Mouse (Mus musculus) thymus, adult 2 months (tissue): Measurements from ENCODE around the gene Tmem221. TPM values are rescaled to one million over a fixed set of nuclear protein-coding genes. Genes with fewer than 3 reads are reported as not detected.

Experiments used
- DNase-seq: peaks from one replicate; pipeline ENCODE4 v3.0.0; 2021
- H3K27ac ChIP-seq: fragments of 200-500 bp; 2 replicates; pipeline ENCODE4 v1.5.1; 2012; ENCODE audit warnings: low read length, control low read depth; ENCODE audit not compliant: control insufficient read depth, insufficient read depth
- H3K27me3 ChIP-seq: fragments of 200-500 bp; 2 replicates; pipeline ENCODE4 v1.6.1; 2012; ENCODE audit warnings: mild to moderate bottlenecking, low read length, moderate library complexity, mixed read lengths; ENCODE audit not compliant: control insufficient read depth, insufficient read depth
- H3K36me3 ChIP-seq: fragments of 200-500 bp; 2 replicates; pipeline ENCODE4 v1.6.1; 2012; ENCODE audit warnings: mild to moderate bottlenecking, low read length, moderate library complexity; ENCODE audit not compliant: control insufficient read depth, insufficient read depth
- H3K4me1 ChIP-seq: fragments of 200-500 bp; replicated peaks from 2 replicates; pipeline ENCODE4 v1.6.1; 2012; ENCODE audit warnings: low read length; ENCODE audit not compliant: control insufficient read depth, insufficient read depth
- H3K4me3 ChIP-seq: fragments of 200-500 bp; 2 replicates; pipeline ENCODE4 v1.5.1; 2012; ENCODE audit warnings: mild to moderate bottlenecking, low read length, control low read depth, moderate library complexity; ENCODE audit not compliant: control insufficient read depth, insufficient read depth
- CTCF ChIP-seq: fragments of 200-500 bp; IDR thresholded peaks from 2 replicates; pipeline ENCODE4 v1.5.1; 2012; ENCODE audit warnings: mild to moderate bottlenecking, control low read depth, low read length, moderate library complexity, borderline replicate concordance; ENCODE audit not compliant: control insufficient read depth, poor library complexity, insufficient read depth; ENCODE audit errors: extremely low read depth
- POLR2A ChIP-seq: fragments of 200-500 bp; IDR thresholded peaks from 2 replicates; pipeline ENCODE4 v1.6.1; 2012; ENCODE audit warnings: mild to moderate bottlenecking, low read length, control low read depth, moderate library complexity; ENCODE audit not compliant: control insufficient read depth, poor library complexity, insufficient read depth; ENCODE audit errors: extremely low read depth
- WGBS: fragments of 180-500 bp; shearing (Covaris S2); methylation state at CpG from one replicate; pipeline ENCODE4 v1.1.7; 2018; 5-methylcytosine and 5-hydroxymethylcytosine counted together
- polyA plus RNA-seq: library from polyadenylated mRNA; depleted of rRNA; stranded (reverse); fragments of >200 nt; gene quantifications from 2 replicates; pipeline ENCODE4 v1.2.3, GENCODE M21; 2012

Tmem221 gene
- polyA plus RNA-seq, 1 experiment: 15.5 TPM

DNA sequence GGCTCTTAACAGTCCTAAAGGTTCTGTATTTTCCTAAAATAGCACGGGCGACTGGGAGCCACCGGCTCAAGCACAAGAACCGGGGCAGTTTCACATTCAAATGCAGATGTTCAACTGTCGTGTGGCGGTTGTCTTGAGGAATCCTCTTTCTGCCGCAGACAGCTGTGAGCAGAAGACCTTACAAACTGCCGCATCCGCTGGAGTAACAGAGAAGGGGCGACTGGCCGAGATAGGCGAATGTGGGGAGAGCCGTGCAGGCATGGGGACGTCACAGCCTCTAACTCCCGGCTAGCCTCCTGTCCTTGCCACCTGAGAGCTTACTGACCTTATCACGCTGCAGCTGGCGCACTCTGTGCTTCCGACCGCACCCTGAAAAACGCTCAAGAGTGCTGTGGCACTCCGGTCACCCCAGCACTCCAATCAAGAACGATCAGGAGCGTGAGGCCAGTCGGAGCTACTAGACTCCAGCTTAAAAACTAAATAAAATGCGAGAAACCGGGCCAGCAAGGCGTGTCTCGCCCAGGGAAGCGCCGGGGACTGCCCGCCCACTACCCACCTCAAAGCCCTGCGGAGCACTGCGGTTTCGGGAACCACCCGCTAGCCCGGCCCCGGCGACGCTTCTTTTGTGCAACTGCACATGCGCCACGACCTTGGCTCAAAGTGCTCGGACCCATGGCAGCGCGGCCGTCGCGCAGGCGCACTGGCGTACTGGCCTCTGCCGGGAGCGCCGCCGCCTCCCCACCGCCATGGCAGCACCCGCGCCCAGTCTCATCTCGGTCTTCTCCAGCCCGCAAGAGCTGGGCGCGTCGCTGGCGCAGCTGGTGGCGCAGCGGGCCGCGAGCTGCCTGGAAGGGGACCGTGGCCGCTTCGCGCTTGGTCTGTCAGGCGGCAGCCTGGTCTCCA lies 33.1 kb upstream of the Tmem221 start, which contains the start of gene Pgls:
Gene Pgls, plus strand, starts transcription at position 706 of the 903 bp plus-strand sequence.
- H3K4me1 ChIP-seq: peaks cover 59% of the 10 kb centered on the region
- H3K4me3 ChIP-seq: peak within 1 kb of the TSS; percentile 76
- peak; percentile 92 for TF ChIP-seq POLR2A
- TF ChIP-seq CTCF: no peak
- under 1% methylated on average over 71 of the region's 71 CpGs for WGBS
- no peaks in the 10 kb centered on the region for H3K36me3 ChIP-seq
- DNase-seq: peak; percentile 94
- peak within 1 kb of the TSS; percentile 94 for H3K27ac ChIP-seq
- H3K27me3 ChIP-seq: no peaks in the 10 kb centered on the region

DNA sequence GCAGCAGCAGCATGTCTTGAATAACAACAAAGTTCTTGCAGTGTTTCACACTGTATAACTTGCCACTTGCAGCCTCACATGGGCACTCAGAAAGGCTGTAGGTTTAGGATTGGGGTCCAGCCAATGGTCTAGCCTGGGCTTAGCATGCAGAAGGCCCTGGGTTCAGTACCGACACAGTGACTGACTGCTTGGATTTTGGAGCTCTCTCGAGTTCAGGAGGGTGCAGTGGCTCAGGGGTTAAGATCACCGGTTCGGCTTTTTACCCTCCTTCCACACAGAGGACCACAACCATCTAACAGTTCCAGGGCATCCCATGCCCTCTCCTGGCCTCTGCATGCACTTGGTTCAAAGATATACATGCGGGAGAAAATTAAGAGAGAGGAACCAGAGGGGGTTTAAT lies 32.3 kb upstream of the Tmem221 start:
- Histone ChIP-seq H3K4me3 (peak overlapping the region; percentile 76), H3K36me3 (no peaks in the 10 kb centered on the region), H3K27me3 (no peaks in the 10 kb centered on the region), H3K4me1 (peaks cover 52% of the 10 kb centered on the region), H3K27ac (peak overlapping the region; percentile 94)
- TF ChIP-seq CTCF: no peak
- TF ChIP-seq POLR2A: no peak
- DNase-seq: no peak
- 3% methylated on average over 5 of the region's 5 CpGs for WGBS

- Histone ChIP-seq H3K27me3 (no peaks in the 10 kb centered on the region), H3K36me3 (no peaks in the 10 kb centered on the region; the same call in 1 of the 2 replicates), H3K4me1 (peaks cover 40% of the 10 kb centered on the region), H3K27ac (peak overlapping the region; percentile 12; the same call in 1 of the 2 replicates), H3K4me3 (no peak overlapping the region)
- TF ChIP-seq CTCF: no peak
- no peak for TF ChIP-seq POLR2A
- no peak for DNase-seq
- WGBS: 84% methylated on average over 3 of the region's 3 CpGs
These were observed 30.1 kb upstream of the Tmem221 start for GRCm38 (mm10) chr8:71588762-71589161.

- WGBS: 48% methylated on average over 2 of the region's 2 CpGs
- TF ChIP-seq POLR2A (no peak), CTCF (no peak)
- Histone ChIP-seq H3K4me3 (no peak overlapping the region), H3K36me3 (no peaks in the 10 kb centered on the region; the same call in 1 of the 2 replicates), H3K4me1 (peaks cover 28% of the 10 kb centered on the region), H3K27me3 (no peaks in the 10 kb centered on the region), H3K27ac (no peak overlapping the region)
- peak; percentile 52 for DNase-seq
These were observed 28.2 kb upstream of the Tmem221 start for GRCm38 (mm10) chr8:71586891-71587290.

DNA sequence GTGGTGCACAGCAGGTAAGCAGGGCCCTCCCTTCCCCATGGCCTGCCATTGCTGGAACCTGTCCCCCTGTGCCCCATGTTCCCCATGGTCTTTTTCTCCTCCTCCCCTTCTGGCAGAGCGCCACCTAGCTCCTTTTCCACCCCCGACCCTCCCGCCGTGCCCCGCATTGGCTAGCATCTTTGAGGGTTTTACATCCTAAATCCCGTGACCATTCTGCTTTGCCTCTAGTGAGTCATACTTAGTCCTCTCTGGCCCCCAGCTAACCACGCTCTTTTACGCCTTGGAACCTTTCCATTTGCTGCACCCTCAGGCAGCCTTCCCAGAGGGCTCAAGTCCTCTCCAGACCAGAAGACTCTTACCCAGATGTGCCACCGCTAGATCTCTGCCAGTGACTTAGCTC lies 21.5 kb upstream of the Tmem221 start:
- H3K27ac ChIP-seq: no peak overlapping the region
- H3K36me3 ChIP-seq: no peaks in the 10 kb centered on the region; the same call in 1 of the 2 replicates
- WGBS: 94% methylated on average over 8 of the region's 9 CpGs
- no peaks in the 10 kb centered on the region for H3K27me3 ChIP-seq
- DNase-seq: no peak
- TF ChIP-seq CTCF (no peak), POLR2A (no peak)
- no peaks in the 10 kb centered on the region for H3K4me1 ChIP-seq
- no peak overlapping the region for H3K4me3 ChIP-seq

- Histone ChIP-seq H3K36me3 (no peaks in the 10 kb centered on the region; the same call in 1 of the 2 replicates), H3K27ac (no peak overlapping the region), H3K4me1 (peaks cover 1% of the 10 kb centered on the region), H3K27me3 (no peaks in the 10 kb centered on the region), H3K4me3 (no peak overlapping the region)
- no peak for DNase-seq
- 94% methylated on average over 14 of the region's 14 CpGs for WGBS
- no peak for TF ChIP-seq CTCF
- TF ChIP-seq POLR2A: no peak
These were observed 20.8 kb upstream of the Tmem221 start for GRCm38 (mm10) chr8:71579476-71579875.
